Mouse (Mus musculus) myocyte (in vitro differentiated cells): ENCODE results near the gene Rbfox1.

Experiments used
- E2F4 ChIP-seq: IDR thresholded peaks from one replicate; pipeline ENCODE4 v1.6.1; 2011; ENCODE audit warnings: mild to moderate bottlenecking, control low read depth, moderate library complexity; ENCODE audit not compliant: insufficient read depth
- MYOD1 ChIP-seq, 3 experiments: IDR thresholded peaks; one replicate each; pipeline ENCODE4 v1.6.1; 2011; ENCODE audit warnings: control low read depth in 2 of 3, low read depth in 2 of 3, mild to moderate bottlenecking in 2 of 3, moderate library complexity in 1 of 3; ENCODE audit not compliant: insufficient read length in 2 of 3, control insufficient read depth in 1 of 3
- POLR2A ChIP-seq: IDR thresholded peaks from one replicate; pipeline ENCODE4 v1.6.1; 2011; ENCODE audit warnings: low read depth, mild to moderate bottlenecking, control low read depth, moderate library complexity; ENCODE audit not compliant: insufficient read length
- POLR2AphosphoS2 ChIP-seq: IDR thresholded peaks from one replicate; pipeline ENCODE4 v1.6.1; 2011; ENCODE audit warnings: low read depth, control low read depth; ENCODE audit not compliant: insufficient read length
- TCF12 ChIP-seq: IDR thresholded peaks from one replicate; pipeline ENCODE4 v1.6.1; 2011; ENCODE audit warnings: mild to moderate bottlenecking, control low read depth; ENCODE audit not compliant: poor library complexity, insufficient read depth, severe bottlenecking

GRCm38 (mm10) chr16:6324832-6325231 is 439.7 kb downstream of the Rbfox1 start:
- TF ChIP-seq E2F4 (no peak), MYOD1 (IDR thresholded peaks at IDR 0.05; ENCODE audit: control insufficient read depth in 1 of 3, insufficient read length in 2 of 3, low read depth in 2 of 3) (no peak), POLR2AphosphoS2 (no peak), TCF12 (no peak), POLR2A (no peak)
